Mouse (Mus musculus) testis, postnatal 14 days (tissue): ENCODE measurements around the gene Man2b2.

Source experiments
- DNase-seq: peaks from one replicate; pipeline ENCODE4 v3.0.0; 2021; ENCODE audit warnings: low spot score

Gene Man2b2

DNA sequence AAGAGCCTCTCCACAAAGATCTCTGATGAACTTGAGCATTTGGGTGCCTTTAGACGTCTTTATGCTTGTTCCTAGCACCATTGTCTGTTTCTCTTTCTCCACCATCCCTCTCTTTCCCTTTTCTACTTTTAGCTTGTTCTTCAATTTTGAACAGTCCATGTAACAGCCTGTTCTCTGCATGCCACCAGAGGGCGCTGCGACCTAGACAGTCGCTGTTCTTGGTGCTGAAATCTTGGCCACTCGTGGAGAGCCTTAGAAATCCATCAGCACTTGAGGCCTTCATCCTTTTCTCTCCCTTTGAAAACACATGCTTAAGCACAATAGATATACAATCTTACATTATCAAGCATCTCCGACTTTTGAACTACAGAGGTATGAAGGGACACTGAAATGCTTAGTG lies 5.5 kb upstream of the Man2b2 start:
- DNase-seq, result peak; percentile 52

DNA sequence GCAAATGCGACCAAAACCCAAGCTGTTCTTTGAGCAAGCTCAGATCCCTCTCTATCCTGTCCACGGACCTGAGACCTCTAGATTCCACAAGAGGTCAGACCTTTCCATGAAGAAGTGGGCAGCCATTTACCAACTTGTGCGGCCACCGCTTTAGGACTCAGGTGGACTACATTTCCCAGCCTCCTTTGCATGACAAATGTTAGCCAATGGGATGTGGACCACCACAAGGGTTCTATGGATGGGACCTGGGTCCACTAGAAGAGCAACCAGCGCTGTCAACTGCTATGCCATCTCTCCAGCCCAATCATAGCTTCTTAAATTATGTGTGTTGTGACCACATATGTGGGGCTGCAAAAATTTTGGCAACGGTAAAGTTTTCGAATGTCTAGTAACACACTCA lies 819 bp upstream of the Man2b2 start:
- DNase-seq, result no peak

GRCm38 (mm10) chr5:36829098-36829497 lies 1.4 kb downstream of the Man2b2 start:
- DNase-seq, result no peak

DNA sequence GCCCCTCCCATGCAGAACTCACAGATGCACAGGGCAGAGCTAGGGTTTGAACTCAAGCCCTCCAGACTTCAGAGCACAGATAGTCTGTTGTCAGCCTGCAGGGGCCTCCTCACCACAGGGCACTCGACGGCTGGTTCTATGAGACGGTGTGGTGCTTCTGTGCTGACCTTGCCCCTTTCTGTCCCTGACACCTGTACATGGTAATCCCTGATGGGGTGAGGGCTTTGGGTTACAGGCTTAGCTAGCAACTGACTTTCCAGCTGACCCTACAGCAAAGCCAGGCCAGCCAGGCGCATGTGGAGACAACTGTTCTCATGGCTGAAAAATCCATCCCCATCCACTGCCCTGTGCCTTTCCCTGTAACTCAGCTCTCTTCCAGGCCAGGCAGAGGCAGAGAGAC lies 7.5 kb downstream of the Man2b2 start:
- DNase-seq, result no peak

DNA sequence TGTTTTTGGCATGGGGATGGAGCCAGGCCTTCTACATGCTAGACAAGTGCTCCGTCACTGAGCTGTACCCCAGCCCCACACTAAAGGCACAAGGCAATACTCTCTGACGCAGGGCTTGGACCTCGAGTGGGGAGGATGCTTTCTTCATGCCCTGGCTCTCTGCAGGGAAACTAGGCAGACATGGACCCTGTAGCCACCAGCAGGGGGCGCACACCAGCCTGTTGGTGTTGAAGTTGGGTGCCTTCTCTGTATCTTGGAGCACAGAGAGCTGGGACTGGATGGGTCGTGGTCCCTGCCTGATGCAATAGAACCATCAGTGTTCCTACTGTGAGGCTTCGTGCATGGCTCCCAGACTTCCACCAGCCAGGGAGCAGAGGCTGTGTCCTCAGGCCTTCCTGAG lies 10.3 kb downstream of the Man2b2 start:
- DNase-seq, result no peak

DNA sequence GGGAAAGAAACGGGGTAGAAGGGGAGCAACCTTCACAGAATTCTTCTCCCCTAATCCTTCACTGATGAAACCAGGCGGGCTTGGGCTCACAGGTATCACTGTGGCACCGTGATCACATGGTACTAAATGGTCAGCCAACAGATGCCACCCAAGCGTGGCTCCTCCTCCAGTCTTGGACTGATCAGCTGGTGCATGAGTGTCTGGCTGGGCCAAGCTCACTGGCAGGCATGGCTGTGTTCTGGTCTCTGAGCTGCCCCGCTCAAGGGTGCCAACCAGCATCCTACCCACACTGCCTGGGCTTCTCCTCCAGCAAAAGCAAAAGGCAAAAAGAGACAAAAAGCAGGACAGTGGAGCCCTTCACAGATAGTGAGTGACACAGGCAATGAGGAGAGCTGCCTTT lies 10.7 kb downstream of the Man2b2 start:
- no peak for DNase-seq

GRCm38 (mm10) chr5:36817738-36818137 lies 12.7 kb downstream of the Man2b2 start:
- no peak for DNase-seq

DNA sequence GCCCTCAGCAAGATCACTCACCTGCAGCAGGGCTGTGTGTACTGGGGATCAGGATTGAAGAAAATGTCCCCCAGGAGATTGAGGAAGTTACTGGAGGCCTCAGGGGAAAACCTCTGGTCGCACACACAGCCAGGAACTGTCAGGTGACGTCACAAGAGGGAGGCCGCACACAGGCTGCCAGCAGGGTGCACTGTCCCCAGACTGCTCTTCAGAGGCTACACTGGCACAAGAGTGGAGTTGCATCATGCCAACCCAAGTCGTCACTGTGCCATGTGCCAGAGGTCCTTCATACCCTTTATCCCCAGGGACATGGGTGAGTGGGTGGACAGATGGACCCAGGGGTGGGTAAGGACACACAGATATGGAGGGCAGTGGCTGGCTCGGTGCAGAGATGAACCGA lies 15.9 kb downstream of the Man2b2 start:
- DNase-seq, result no peak

GRCm38 (mm10) chr5:36811413-36811812 lies 19.0 kb downstream of the Man2b2 start:
- peak; percentile 50 for DNase-seq

DNA sequence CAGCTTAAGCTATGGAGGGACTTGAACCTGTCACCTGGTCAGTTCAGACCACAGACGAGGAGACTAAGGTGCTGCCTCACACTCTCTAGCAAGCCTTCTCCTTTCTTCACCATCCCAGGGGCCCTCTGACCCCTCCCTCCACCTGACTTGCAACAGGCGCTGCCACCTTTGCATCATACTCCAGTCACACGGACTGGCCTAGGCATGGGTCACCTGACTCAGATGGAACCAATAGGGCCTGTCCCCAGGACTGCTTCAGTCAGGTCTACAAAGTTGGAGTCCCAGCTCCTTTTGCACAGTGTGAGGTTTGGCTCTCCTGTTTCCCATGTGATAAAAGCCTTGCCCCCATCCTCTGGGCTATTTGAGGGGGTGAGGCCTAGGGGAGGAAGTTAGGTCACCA lies 19.8 kb downstream of the Man2b2 start:
- no peak for DNase-seq

- no peak for DNase-seq
These were observed 21.3 kb downstream of the Man2b2 start for GRCm38 (mm10) chr5:36809123-36809522.

DNA sequence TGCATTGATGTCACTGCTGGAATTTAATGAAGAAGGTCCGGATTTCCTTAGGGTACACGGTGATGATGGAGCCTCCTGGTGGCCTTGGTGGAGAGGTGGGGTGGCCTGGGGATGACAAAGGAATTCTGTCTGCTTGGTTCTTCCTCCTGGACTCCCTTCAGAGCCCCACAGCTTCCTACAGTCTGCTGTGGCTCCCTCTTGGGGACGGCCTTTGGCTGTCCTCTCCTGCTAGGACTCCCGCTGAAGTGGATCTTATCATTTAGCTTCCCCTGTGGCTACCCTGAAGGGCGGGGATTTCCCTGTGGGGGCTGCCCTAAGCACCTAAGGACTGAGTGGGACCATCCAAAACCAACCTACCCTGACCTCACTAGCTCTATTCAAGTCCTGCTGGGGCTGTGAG lies 23.3 kb downstream of the Man2b2 start:
- no peak for DNase-seq

DNA sequence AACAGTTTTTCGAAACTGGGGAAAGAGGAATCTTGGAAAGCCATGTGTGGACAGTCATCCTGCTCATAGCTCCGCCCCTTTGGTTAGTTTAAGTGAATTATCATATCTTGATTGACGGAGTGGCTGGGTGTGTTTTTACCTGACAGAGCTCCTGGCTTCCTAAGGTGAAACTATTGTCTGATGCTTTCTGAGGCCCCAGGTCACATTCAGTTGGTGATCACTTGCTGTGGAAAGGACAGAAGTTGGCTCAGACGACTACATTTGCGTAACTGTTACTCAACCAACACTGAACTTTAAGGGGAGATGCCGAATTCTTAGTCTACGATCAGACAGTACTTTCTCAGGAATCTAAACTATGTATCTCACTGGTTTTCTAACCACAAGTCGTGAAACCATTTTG lies 33.2 kb downstream of the Man2b2 start:
- no peak for DNase-seq

DNA sequence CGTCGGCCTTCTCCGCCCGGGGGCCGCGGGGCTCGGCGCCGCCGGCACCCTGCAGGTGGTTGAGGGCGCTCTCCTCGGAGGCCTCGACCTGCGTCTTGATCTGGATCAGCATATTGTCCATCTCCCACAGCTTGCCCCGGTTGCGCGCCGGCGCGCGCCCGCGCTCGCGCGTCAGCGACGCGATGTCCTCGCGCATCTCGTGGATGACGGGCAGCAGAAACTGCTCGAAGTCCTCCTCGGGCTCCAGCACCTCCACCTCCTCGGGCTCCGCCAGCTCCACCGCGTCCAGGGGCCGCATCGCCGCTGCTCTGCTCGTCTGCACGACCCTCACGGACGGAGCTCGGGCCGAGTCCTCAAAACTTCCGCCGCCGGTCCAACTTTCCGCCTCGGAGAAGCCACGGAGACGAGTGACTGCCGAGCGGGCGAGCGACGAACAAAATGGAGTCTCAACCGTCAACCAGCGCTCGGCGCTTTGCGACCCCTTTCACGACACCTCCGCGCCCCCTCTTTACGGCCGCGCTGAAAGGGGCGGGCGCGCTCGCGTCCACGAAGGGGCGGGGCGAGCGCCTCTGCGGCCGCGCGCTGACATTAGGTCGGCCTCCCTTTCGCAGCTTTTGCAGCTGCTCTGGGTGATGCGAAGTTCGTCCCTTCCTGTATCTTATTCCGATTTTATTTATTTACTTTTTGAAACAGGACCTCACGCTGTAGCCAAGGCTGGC lies 34.0 kb downstream of the Man2b2 start, which contains the start of gene Mrfap1:
Gene Mrfap1, minus strand, starts transcription at position 477 of the 719 bp plus-strand sequence.
- DNase-seq, result peak; percentile 95

DNA sequence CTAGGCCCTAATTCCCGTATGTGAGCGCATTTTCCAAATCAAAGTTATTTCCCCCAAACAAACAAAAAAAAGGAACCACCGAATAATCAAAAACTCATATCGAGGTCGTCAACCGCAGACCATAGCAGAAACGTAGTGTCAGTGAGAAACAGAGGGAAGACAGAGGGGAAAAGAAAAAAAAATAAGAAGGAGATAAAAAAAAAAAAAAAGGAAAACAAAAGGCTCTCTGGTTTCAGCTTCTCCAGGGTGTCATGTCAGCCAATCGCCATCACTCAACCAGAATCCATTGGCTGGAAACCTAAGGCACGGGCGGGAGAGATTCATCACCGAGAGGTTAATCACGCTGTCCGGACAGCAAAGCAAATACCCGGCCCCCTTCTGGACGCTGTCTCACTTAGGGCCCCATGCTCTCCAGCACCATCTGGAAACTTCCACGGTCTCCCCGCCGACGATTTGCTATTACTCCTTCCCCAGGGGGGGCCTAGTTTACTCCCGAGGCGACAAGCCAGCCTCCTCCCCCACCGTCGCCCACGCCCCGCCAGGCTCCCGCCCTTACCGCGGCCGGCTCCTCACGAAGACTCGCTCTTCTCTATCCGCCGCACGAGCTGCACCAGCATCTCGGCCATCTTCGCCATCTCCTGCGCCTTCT lies 34.7 kb downstream of the Man2b2 start:
- DNase-seq, result peak; percentile 74

- DNase-seq, result no peak
These were observed 38.6 kb downstream of the Man2b2 start for GRCm38 (mm10) chr5:36791861-36792260.

- DNase-seq, result no peak
These were observed 44.4 kb downstream of the Man2b2 start for GRCm38 (mm10) chr5:36786052-36786451.

- DNase-seq, result no peak
These were observed 50.9 kb downstream of the Man2b2 start for GRCm38 (mm10) chr5:36779512-36779911.

GRCm38 (mm10) chr5:36778901-36779300 lies 51.6 kb downstream of the Man2b2 start:
- no peak for DNase-seq

GRCm38 (mm10) chr5:36777186-36777585 lies 53.3 kb downstream of the Man2b2 start:
- no peak for DNase-seq

- DNase-seq, result peak; percentile 83
These were observed 54.4 kb downstream of the Man2b2 start for GRCm38 (mm10) chr5:36776021-36776575.

- DNase-seq, result no peak
These were observed 55.1 kb downstream of the Man2b2 start for GRCm38 (mm10) chr5:36775317-36775716.

GRCm38 (mm10) chr5:36772586-36772985 lies 57.9 kb downstream of the Man2b2 start:
- no peak for DNase-seq
